Mouse (Mus musculus) liver, embryonic 14.5 days (tissue): Measurements from ENCODE around the gene Olfr307.

ENCODE experiments used
- CTCF ChIP-seq: IDR thresholded peaks from 2 replicates; pipeline ENCODE4 v1.5.1; 2016; ENCODE audit warnings: antibody characterized with exemption, low read depth, control low read depth
- EP300 ChIP-seq: IDR thresholded peaks from 2 replicates; pipeline ENCODE4 v1.6.1; 2016; ENCODE audit warnings: antibody characterized with exemption, low read depth

DNA sequence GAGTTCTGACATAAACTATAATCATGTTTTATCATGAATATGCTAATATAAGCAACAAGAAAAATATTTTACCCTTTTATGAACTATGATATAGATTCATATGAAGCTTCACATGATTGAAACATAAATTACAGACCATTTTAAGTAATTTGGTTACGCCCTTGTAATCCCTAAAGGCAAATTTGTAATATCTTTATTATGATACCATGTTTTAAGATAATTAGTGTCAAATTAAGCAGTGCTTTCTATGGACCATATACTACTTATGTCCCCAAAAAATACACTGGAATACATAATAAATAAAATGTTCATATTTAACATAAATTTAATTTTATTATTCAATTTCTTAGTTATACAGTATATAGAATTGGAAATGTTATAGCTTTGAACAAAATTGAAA lies 29.4 kb upstream of the Olfr307 start, which contains the start of gene Olfr305:
- TF ChIP-seq CTCF, result no peak
- TF ChIP-seq EP300, result no peak
